In genomic region chr5:148239067-148239466, GRCm38 (mm10) we compare ENCODE assay signal across 8 mouse cellular contexts.
DNase-seq lines count a peak whose midpoint lies in the region; ATAC-seq and TF ChIP-seq lines count a peak whose summit lies in the region.

No protein-coding gene starts in this region.

- TF ChIP-seq POLR2A in limb, embryonic 14.5 days (IDR thresholded peaks at IDR 0.05; ENCODE audit: borderline replicate concordance, extremely low read depth, insufficient read depth, insufficient read length): no peak

- H3K27me3 ChIP-seq in limb, embryonic 14.5 days (ENCODE audit: control insufficient read depth, insufficient read depth, low read length): no peaks in the 10 kb centered on the region
- no peaks in the 10 kb centered on the region for H3K27me3 ChIP-seq in limb, embryonic 10.5 days (ENCODE audit: low read depth, poor library complexity, severe bottlenecking)
- no peaks in the 10 kb centered on the region for H3K27me3 ChIP-seq in embryonic facial prominence, embryonic 14.5 days (replicated peaks; ENCODE audit: control insufficient read depth, insufficient read depth, low read length)

- H3K4me2 ChIP-seq in limb, embryonic 14.5 days (replicated peaks; ENCODE audit: low read depth, low read length, severe bottlenecking): no peak overlapping the region
- H3K4me2 ChIP-seq in embryonic facial prominence, embryonic 14.5 days (ENCODE audit: low read depth, low read length): no peak overlapping the region

- no peaks in the 10 kb centered on the region; the same call in 1 of the 2 replicates for H3K9me3 ChIP-seq in limb, embryonic 14.5 days (ENCODE audit: control insufficient read depth, low read length)
- no peaks in the 10 kb centered on the region for H3K9me3 ChIP-seq in limb, embryonic 10.5 days (replicated peaks)
- no peaks in the 10 kb centered on the region for H3K9me3 ChIP-seq in embryonic facial prominence, embryonic 14.5 days (ENCODE audit: control insufficient read depth, low read length)

- H3K9ac ChIP-seq in limb, embryonic 14.5 days (ENCODE audit: low read depth, low read length, severe bottlenecking): no peak overlapping the region
- H3K9ac ChIP-seq in embryonic facial prominence, embryonic 14.5 days (ENCODE audit: low read depth, low read length): no peak overlapping the region

- peak; percentile 18 for DNase-seq in adrenal gland, postnatal 10 days
- DNase-seq in adrenal gland, postnatal 36 days: no peak
- DNase-seq in limb, embryonic 14.5 days (ENCODE audit: low spot score): peak; percentile 50
- DNase-seq in limb, embryonic 10.5 days (ENCODE audit: low spot score): no peak
- DNase-seq in embryonic facial prominence, embryonic 14.5 days (ENCODE audit: low spot score): peak; percentile 74
- no peak for DNase-seq in thymus, postnatal 25 days
- no peak for DNase-seq in layer of hippocampus, adult 9-10 months (ENCODE audit: low spot score)

- H3K4me1 ChIP-seq in limb, embryonic 14.5 days (ENCODE audit: control insufficient read depth, insufficient read depth, low read length): no peaks in the 10 kb centered on the region
- no peaks in the 10 kb centered on the region for H3K4me1 ChIP-seq in limb, embryonic 10.5 days
- H3K4me1 ChIP-seq in embryonic facial prominence, embryonic 14.5 days (ENCODE audit: control insufficient read depth, insufficient read depth, low read length): no peaks in the 10 kb centered on the region

- peak; percentile 48; the same call in 1 of the 2 replicates for ATAC-seq in limb, embryonic 14.5 days (ENCODE audit: low FRiP score, low read depth)
- ATAC-seq in embryonic facial prominence, embryonic 14.5 days (ENCODE audit: low read depth): no peak
- peak; percentile 66; the same call in 1 of the 2 replicates for ATAC-seq in megakaryocyte-erythroid progenitor cell, adult 5-6 weeks (replicated peaks; ENCODE audit: low FRiP score, low TSS enrichment, poor library complexity, severe bottlenecking)

- no peak overlapping the region for H3K27ac ChIP-seq in limb, embryonic 14.5 days (replicated peaks; ENCODE audit: low read depth, low read length)
- H3K27ac ChIP-seq in limb, embryonic 10.5 days: no peak overlapping the region
- H3K27ac ChIP-seq in embryonic facial prominence, embryonic 14.5 days (replicated peaks; ENCODE audit: low read depth, low read length): no peak overlapping the region

- no peak overlapping the region for H3K4me3 ChIP-seq in limb, embryonic 14.5 days (replicated peaks; ENCODE audit: low read length)
- no peak overlapping the region for H3K4me3 ChIP-seq in limb, embryonic 10.5 days
- no peak overlapping the region for H3K4me3 ChIP-seq in embryonic facial prominence, embryonic 14.5 days (ENCODE audit: low read depth, low read length)

- H3K36me3 ChIP-seq in limb, embryonic 14.5 days (ENCODE audit: control insufficient read depth, insufficient read depth, low read length): no peaks in the 10 kb centered on the region
- H3K36me3 ChIP-seq in limb, embryonic 10.5 days: no peaks in the 10 kb centered on the region
- H3K36me3 ChIP-seq in embryonic facial prominence, embryonic 14.5 days (ENCODE audit: control insufficient read depth, insufficient read depth, low read length): no peaks in the 10 kb centered on the region

Comparison
In these comparisons a context has a peak if more than half of its experiments do, and no peak if none do; other contexts are left out.
1. DNase-seq: peak in adrenal gland, postnatal 10 days (single experiment), limb, embryonic 14.5 days (single experiment) and embryonic facial prominence, embryonic 14.5 days (single experiment); none in adrenal gland, postnatal 36 days (0 of 2), limb, embryonic 10.5 days (single experiment), thymus, postnatal 25 days (single experiment) and layer of hippocampus, adult 9-10 months (single experiment).